Mouse (Mus musculus) erythroblast, adult 5-6 weeks (primary cell): ENCODE results near the gene Acad8. TPM values are rescaled to one million over a fixed set of nuclear protein-coding genes. Genes with fewer than 3 reads are reported as not detected.
A peak's percentile ranks its signal among the peaks of the same experiment; 100 is the strongest.

Experiments used
- ATAC-seq: replicated peaks from 2 replicates; pipeline ENCODE4 v1.8.0; 2016; ENCODE audit warnings: moderate number of reproducible peaks, mild to moderate bottlenecking, moderate TSS enrichment, inconsistent platforms; ENCODE audit not compliant: poor library complexity, low FRiP score, severe bottlenecking
- total RNA-seq, 2 experiments: library from RNA; stranded (forward) in 1 of 2; stranded (reverse) in 1 of 2; fragments of 150-400 nt in 1 of 2; fragments of 200-764, 138-1000 nt in 1 of 2; gene quantifications; 2 replicates each; pipeline versions ENCODE4 v1.2.3 to v1.2.4; 2015 to 2017; ENCODE audit warnings: low replicate concordance in 2 of 2

The Acad8 gene
- total RNA-seq (2015; ENCODE audit: low replicate concordance) = 1.9 and 6.0 TPM in 2 replicates
- total RNA-seq (2017; ENCODE audit: low replicate concordance) = 2.2 and 6.1 TPM in 2 replicates

DNA sequence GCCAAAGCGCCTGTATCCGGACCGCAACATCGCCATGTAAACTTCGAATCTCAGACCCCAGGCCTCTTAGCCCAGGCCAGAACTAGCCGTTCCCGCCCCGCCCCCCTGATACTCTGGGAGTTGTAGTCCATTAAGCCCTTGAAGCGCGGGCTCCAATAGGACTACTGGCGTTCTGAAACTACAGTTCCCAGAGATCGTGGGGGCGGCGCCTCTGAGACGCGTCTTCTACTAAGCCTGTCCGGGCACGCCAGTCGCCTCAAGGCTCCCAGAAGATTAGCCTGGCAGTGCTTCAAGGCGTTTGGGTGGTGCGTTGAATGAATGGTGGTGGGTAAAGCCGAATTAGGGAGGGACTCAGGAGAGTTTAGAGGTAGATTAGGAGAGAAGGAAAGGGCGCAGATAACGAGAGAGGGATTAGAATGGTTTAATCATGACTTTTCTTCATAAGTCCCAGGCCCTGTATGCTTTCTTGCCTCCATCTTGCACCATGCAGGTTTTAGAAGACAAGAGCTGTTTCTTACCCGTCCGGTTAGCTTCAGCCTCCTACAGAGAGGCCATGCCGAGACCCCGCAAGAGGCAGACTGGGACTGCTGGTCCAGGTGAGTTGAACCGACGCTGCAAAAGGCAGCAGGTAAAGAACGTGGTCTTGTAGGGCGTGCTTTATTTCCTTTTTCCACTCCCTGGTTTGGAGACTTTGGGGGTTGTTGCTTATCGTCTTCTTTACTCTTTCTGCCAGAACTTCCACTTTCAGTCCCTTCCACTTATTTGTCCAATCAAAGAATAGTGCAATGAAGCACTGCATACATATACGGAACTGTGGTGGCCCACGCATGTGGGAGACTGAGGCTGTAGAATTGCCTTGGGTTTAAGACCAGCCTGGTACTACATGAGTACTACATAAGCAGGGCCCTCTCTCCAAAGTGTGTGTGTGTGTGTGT, at the start of gene Acad8, which contains the start of gene Thyn1:
Gene Acad8, minus strand, starts transcription at position 106 of the 935 bp plus-strand sequence.
Gene Thyn1, plus strand, starts transcription at position 250 of the 935 bp plus-strand sequence.
- peak; percentile 99 for ATAC-seq

- no peak for ATAC-seq
Observed at GRCm38 (mm10) chr9:27043892-27044291, 44.5 kb upstream of the Acad8 start.

DNA sequence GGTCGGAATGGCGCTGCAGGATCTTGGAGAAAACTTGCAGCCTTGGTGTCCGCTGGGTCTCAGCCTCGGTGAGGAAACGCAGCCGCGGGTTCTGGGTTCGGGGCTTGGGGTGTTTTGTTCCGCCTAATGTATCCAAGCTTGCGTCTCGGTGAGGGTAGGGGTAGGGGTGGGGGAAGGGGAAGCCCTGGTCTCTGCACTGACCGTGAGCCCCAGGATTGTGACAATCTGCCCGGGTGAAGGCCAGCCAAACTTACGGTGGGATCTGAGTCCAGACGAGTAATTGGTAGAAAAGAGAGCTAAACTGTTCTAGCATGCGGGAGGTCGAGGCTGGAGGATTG, 31.4 kb upstream of the Acad8 start:
- ATAC-seq = no peak

- peak; percentile 96 for ATAC-seq
Observed at GRCm38 (mm10) chr9:27029828-27030762, 30.7 kb upstream of the Acad8 start, which contains the start of the genes Vps26b and Ncapd3. Gene Vps26b, minus strand, starts transcription at chr9:27030065. Gene Ncapd3, plus strand, starts transcription at chr9:27030175.

DNA sequence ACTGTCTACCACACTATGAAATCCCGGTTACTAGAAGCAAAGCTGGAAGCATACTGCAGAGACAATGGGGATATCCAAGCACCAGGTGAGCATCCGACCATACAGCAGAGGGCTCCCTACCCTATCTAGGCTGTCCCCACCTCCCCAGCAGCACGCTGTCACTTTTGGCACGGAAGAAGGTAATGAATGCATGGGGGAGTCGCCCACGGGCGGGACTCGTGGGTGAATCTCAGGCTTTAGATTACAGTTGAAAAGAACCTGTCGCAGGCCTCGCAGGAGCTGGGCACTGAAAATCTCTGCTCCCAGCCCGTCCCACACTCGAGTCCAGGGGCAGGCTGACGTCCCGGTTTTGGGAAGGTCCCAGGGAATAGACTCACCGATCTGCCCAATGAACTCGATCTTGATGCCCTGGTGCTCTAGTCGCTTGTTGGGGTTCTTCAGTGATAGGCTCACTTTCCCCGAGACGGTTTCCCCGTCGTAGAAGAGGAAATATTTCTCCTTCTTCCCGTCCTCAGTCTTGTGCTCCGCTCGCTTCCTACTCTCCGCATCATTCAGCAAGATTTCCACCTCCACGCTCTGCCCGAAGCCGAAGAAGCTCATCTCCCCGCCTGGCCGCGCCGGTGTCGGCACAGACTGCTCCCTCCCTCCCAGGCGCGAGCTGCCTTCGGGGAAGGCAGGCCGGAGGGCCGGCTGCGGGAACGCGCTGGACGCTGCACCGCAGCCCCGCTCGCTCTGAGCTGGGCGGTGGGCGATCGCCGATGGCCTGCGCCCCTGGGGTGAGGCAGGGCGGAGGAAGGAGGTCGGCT, 29.9 kb upstream of the Acad8 start:
- ATAC-seq = peak; percentile 22; the same call in 1 of the 2 replicates

DNA sequence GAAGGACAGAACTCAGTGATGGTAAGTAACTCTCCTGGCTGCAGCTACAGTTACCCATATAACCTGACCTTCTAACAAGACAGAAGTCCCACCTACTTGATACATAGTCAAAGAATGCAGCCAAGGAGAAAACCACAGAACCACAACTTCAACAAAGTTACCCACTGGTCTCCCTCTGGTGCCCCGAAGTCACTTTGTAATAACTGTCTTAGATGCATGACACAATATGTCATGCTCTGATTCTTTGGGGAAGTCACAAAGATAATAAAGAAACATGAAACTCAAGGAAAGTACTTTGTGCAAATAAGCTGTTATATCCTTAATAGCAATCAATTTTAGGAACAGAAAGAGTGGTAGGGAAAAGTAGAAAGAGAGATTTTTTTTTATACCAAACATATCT, 27.3 kb upstream of the Acad8 start:
- ATAC-seq = no peak

GRCm38 (mm10) chr9:27023681-27024080, 24.3 kb upstream of the Acad8 start:
- ATAC-seq = no peak

- no peak for ATAC-seq
Observed at GRCm38 (mm10) chr9:27018961-27019360, 19.6 kb upstream of the Acad8 start.

- ATAC-seq = no peak
Observed at GRCm38 (mm10) chr9:27011572-27011971, 12.2 kb upstream of the Acad8 start.

DNA sequence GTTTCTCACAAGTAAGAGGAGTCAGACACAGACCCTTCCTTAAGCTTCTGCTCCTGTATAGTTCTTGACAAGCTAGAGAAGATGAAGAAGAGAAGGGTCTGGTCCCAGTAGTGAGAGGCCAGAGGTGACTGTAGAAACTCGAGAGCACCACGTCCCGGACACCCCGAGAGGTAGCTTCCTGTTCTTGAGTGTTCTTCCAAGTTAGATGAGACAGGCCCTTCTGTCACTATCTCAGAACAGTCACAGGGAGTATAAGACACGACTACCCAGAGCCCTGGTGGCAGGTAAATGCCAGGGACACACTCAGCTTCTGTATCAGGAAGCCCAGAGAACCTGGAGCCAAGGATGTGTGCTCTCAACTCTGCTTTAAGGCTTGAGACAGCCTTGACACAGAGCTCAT, 9.9 kb upstream of the Acad8 start:
- ATAC-seq = no peak

DNA sequence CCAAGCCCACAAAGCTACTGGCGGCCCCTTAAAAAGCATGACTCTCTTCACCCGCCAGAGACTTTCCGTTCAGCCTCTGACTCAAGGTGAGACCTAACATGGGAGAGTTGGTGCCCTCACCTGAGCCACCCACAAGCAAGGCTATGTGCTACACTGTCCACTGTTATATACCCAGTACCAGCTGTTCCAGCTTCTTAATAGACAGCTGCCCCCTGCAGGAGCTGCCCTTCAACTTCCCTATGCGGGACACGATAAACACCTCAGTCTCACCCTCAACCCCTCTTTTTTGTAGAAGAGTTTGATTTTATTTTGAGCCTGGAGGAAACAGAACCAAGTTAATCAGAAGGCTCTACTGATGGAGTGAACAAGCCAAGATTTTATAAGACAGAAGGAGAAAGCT, 7.5 kb upstream of the Acad8 start:
- no peak for ATAC-seq

DNA sequence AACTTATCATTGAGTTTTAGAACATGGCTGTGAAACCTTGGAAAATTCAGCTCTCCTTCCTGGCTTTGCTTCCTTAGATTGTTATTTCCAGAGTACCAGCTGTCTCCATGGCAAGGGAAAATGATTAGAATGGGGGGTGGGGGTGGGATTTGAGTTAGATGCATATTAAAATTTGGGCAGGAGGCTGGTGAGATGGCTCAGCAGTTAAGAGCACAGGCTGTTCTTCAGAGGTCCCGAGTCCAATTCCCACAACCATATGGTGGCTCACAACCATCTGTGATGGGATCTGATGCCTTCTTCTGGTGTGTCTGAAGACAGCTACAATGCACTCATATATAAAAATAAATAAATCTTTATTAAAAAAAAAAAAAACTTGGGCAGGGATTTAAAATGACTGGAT, 6.6 kb upstream of the Acad8 start:
- no peak for ATAC-seq

DNA sequence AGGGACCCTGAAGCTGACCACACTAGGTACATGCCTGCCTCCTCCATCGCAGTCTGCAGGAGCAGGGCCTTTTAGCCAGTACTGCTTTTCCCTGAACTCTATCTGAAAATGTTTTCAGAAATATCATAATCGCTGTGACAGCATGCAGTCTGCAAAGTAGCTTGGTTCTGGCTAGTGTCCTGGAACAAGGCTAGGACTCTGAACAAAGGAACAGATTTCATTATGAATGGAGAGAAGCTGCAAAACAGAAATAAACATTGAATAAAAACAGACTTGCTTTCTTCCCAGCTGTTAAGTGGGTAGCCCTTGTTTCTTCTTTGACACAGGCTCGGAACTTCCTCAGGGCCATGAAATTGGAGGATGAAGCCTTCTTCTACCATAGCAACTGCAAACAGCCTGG, 5.9 kb upstream of the Acad8 start:
- ATAC-seq = no peak

- peak; percentile 27; the same call in 1 of the 2 replicates for ATAC-seq
Observed at GRCm38 (mm10) chr9:26998669-26999460, 501 bp downstream of the Acad8 start.

- ATAC-seq = no peak
Observed at GRCm38 (mm10) chr9:26997501-26997900, 1.9 kb downstream of the Acad8 start.

GRCm38 (mm10) chr9:26997062-26997461, 2.3 kb downstream of the Acad8 start:
- ATAC-seq = no peak

- ATAC-seq = no peak
Observed at GRCm38 (mm10) chr9:26993900-26994299, 5.5 kb downstream of the Acad8 start.

GRCm38 (mm10) chr9:26993118-26993517, 6.2 kb downstream of the Acad8 start:
- no peak for ATAC-seq

GRCm38 (mm10) chr9:26990181-26990580, 9.2 kb downstream of the Acad8 start:
- no peak for ATAC-seq
